Mouse (Mus musculus) ZHBTc4 (cell line): ENCODE measurements at regions not wholly inside any gene's neighbourhood (a gene's known extent, or its start where the extent isn't known, plus 50 kb on each side); places are given as distances from the start of the nearest gene placed in this dataset.
A peak's percentile ranks its signal among the peaks of the same experiment; 100 is the strongest.

ENCODE experiments used
- DNase-seq: peaks from one replicate; pipeline ENCODE4 v3.0.0-alpha.2; 2011; ENCODE audit warnings: low read depth, low spot score

DNA sequence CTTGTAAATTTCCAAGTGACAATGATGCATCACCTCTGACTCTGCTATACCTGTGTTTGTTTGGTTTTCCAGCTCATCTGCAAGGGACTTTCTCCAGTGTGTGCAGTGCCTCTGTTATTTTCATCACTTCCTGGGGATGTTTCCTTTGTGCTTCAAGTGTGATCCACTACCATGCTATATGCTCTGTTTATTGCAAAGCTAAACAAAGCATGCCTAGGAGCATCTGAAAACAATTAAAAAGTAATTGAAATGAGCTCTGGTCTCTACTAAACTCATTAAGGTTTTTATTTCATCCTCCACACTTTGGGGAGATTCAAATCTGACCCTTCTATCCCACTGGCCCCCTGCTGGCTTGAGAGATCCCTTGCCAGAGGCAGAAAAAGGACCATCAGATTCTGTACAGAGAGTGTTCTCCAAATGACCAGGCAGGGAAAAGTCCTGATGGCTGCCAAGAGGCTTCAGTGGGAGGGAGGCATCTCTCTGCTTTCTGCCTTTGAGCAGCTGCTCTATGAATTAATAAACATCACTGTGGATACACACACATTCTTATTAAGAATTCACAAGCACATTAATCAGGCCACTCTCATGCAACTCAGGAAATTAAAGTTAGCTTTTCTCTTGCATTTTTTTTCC is 57.0 kb downstream of the Amd2 start:
- DNase-seq, result peak; percentile 8

DNA sequence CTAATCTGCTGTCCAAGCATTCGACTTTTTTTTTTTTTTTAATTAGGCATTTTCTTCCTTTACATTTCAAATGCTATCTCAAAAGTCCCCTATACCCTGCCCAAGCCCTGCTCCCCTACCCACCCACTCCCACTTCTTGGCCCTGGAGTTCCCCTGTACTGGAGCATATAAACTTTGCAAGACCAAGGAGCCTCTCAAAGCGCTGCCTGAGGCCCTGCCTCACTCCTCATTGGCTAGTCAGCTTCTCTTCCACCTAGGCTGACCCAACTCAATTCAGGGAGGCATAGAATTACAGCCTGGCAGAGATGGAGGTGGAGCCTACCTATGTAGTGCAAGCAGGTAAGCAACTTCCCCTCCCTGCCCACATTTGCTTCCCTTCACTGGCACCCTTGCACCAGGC is 61.8 kb downstream of the Amd2 start:
- DNase-seq, result no peak

DNA sequence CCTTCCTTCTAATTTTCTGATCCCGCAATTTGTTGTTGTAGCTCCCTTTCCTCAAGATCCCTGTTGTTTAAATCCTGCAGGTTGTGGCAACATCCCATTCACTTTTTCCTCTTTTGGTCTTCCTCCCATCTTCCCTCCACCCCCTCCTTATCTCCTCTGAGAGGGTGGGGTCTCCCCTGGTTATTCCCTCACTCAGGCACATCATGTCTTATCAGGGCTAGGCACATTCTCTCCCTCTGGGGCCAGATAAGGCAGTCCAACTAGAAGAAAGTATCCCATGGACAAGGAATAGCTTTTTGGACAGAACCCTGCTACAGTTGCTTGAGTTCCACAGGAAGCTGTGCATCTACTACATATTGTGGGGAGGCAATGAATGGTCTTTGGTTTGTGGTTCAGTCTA is 90.8 kb downstream of the Amd2 start:
- no peak for DNase-seq

DNA sequence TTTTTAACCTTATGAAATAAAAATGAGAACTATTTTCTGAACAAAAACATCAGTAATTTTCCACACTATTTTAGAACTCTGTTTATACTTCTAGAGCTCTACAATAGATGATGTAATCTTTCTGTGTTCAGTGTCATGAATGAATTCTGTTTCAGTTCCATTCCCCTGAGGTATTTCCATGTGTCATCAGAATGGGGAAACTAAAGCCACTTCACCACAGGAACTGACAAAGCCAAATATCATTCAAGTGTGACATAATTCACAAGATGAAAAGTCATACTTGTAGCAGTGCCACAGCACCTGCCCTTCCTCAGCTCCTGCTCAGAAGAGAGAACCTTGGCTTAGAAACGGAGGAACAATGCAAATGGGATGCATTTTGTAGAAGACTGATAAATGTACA is 125.4 kb downstream of the Amd2 start:
- DNase-seq, result no peak
